In genomic region chr3:82636666-82637065, GRCm38 (mm10) we compare ENCODE assay signal across 10 mouse cellular contexts.
DNase-seq lines count a peak whose midpoint lies in the region; ATAC-seq lines count a peak whose summit lies in the region.
"Had no signal": no experiment of that assay in that cellular context is flagged by ENCODE, and none has a peak within 500 bp of the region (broad histone marks: within the 10 kb centered on the region; RNA-seq: fewer than 3 reads in every experiment).

No protein-coding gene starts in this region.

- no peak overlapping the region for H3K9ac ChIP-seq in heart, embryonic 16.5 days (ENCODE audit: low read length)

- H3K9me3 ChIP-seq in heart, embryonic 16.5 days (replicated peaks; ENCODE audit: control insufficient read depth, low read length) = no peaks in the 10 kb centered on the region

- no peaks in the 10 kb centered on the region for H3K36me3 ChIP-seq in heart, embryonic 16.5 days (ENCODE audit: control insufficient read depth, insufficient read depth)

- WGBS in heart, embryonic 16.5 days = 6% methylated on average over 3 of the region's 3 CpGs

- no peaks in the 10 kb centered on the region for H3K27me3 ChIP-seq in heart, embryonic 16.5 days (ENCODE audit: control insufficient read depth, insufficient read depth, low read length)

- intact Hi-C loops in left cerebral cortex, postnatal 25 days (cut with DNase I) = no loop called here

- no peaks in the 10 kb centered on the region; the same call in 1 of the 2 replicates for H3K4me1 ChIP-seq in heart, embryonic 16.5 days (ENCODE audit: control insufficient read depth, insufficient read depth, low read length)

- no peak for DNase-seq in frontal cortex, postnatal 25 days (ENCODE audit: low spot score in 2 of 2)
- peak; percentile 21 for DNase-seq in Muller cell, postnatal 12 days (ENCODE audit: inconsistent ontology term)
- peak; percentile 38 to 74 for DNase-seq in left cerebral cortex, postnatal 25 days (ENCODE audit: low spot score in 2 of 2)
- no peak for DNase-seq in cerebellum, postnatal 10 days
- DNase-seq in adrenal gland, postnatal 14 days = no peak
- no peak for DNase-seq in kidney, postnatal 10 days
- DNase-seq: gastrocnemius, postnatal 36 days had no signal

- peak; percentile 91 for ATAC-seq in frontal cortex, adult (ENCODE audit: low TSS enrichment)
- ATAC-seq in heart, embryonic 16.5 days (replicated peaks; ENCODE audit: extremely low read depth, insufficient read depth, low FRiP score) = peak; percentile 85

- H3K4me2 ChIP-seq in heart, embryonic 16.5 days (ENCODE audit: low read depth, low read length) = no peak overlapping the region

- no peak overlapping the region for H3K4me3 ChIP-seq in heart, embryonic 16.5 days (ENCODE audit: low read length)

- H3K27ac ChIP-seq in heart, embryonic 16.5 days (ENCODE audit: low read length) = no peak overlapping the region
- H3K27ac ChIP-seq: macrophage had no signal

Comparison
In these comparisons a context has a peak if more than half of its experiments do, and no peak if none do; other contexts are left out.
1. DNase-seq: peak in Muller cell, postnatal 12 days (single experiment) and left cerebral cortex, postnatal 25 days (2 of 2); none in frontal cortex, postnatal 25 days (0 of 2), cerebellum, postnatal 10 days (0 of 2), adrenal gland, postnatal 14 days (single experiment) and kidney, postnatal 10 days (single experiment).